Mouse (Mus musculus) spleen, postnatal 36 days (tissue): ENCODE results near the gene Hemgn.

Experiments
- DNase-seq, 2 experiments: peaks; one replicate each; pipeline ENCODE4 v3.0.0; 2022; ENCODE audit warnings: low spot score in 2 of 2, mixed read lengths in 1 of 2

Hemgn gene

DNA sequence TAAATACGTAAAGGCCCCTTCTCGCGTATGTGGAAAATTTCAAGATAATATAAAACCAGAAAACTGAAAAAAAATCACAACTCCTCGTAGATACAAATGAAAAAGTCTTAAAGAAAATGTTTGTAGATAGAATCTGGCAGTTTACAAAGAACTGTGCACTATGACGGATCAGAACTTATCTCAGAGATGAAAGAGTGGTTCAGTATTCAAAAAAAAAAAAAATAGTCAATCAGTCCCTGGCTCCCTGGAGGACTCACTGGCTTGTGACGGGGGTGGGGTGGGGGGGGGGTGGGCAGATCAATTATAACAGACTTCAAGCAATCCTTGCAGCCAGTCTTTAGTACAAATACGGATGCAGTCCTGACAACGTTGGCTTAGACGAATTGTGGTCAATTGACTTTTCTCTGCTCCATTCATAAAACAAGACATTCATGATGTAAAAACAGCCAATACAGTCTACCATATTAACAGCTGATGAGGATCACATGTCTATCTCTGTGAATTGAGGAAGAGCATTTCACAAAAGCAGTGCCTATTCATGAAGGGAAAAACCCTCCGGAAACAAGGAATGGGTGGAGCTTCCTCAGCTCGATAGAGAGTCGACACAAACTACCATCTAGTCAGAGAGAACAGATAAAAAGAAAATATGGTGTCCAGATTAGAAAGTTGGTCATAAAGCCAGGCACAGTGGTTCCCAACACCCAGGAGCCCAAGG is 53.6 kb downstream of the Hemgn start:
- peak in 1 of 2 experiments; percentile 36 for DNase-seq

DNA sequence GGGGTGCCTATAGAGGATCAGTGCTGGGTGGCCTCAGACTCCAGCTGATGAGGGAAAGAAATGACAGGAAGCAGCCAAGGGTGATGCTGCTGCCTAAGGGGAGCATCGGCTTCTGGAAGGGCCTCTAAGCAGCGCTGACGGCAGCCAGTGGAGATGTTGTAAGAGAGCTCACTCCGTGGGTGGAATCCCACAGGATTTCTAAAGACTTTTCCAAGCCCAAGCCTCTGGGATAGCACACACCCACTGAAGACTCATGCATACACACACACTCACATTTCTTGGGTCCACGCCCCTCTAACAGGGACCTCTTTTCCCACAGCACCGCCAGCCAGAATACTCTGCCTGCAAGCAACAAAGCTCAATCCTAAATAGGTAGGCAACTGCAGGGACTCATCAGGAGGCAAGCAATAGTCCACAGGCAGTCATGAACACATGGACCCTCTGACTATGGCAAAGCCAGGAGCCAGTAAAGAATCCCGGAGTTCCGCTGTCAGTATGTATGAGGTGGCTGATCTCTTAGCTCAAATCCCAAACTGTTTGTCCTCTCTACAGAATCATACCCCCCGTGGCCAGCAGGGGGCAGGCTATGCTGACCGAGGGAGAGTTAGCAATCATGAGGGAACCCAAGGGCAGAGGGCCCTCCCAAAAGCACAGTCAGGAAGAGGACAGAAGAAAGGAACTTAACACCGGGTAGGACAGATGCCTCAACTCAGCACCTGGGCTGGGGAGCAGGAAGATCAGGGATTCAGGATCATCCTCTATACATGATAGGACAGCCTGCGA is 56.8 kb downstream of the Hemgn start:
- peak; percentile 25 to 46 for DNase-seq

DNA sequence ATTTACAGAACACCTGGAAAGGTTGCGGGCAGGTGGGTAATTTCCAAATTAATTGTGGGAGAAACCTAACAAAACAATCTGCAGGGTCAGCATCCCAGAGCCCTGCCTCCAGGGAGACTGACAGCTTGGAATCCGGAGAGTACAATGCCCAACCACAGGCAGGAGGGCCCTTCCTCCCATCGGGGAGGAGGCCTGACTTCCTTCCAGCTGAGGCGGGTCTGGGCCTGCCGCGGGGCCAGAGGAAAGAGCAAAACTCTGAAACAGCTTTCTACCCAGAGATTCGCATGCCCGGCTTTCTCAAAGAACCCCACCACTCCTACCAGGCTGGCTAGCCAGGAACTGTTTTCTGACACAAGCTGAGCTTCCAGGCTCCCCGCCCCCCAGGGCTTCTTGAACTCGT is 60.3 kb downstream of the Hemgn start:
- DNase-seq, result no peak

GRCm38 (mm10) chr4:46349530-46349929 is 63.8 kb downstream of the Hemgn start:
- no peak for DNase-seq

DNA sequence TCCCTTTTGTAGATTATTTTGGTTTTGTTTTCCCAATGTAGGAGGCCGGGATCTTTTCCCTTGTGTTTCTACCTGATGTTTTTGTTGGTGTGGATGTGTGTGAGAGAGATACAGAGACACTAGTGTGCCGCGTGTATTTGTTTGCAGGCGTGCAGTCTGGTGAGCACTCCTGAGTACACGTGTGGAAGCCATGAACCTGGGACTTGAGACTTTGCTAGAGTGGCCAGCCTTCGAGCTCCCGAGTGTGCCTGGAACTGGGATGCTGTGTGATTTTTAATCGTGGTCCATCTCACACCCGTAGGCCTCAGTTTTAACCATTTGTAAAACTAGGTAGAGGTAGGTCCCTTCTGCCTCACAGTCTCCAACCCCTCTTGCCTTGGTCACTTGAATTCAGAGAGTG is 64.4 kb downstream of the Hemgn start:
- DNase-seq, result no peak

DNA sequence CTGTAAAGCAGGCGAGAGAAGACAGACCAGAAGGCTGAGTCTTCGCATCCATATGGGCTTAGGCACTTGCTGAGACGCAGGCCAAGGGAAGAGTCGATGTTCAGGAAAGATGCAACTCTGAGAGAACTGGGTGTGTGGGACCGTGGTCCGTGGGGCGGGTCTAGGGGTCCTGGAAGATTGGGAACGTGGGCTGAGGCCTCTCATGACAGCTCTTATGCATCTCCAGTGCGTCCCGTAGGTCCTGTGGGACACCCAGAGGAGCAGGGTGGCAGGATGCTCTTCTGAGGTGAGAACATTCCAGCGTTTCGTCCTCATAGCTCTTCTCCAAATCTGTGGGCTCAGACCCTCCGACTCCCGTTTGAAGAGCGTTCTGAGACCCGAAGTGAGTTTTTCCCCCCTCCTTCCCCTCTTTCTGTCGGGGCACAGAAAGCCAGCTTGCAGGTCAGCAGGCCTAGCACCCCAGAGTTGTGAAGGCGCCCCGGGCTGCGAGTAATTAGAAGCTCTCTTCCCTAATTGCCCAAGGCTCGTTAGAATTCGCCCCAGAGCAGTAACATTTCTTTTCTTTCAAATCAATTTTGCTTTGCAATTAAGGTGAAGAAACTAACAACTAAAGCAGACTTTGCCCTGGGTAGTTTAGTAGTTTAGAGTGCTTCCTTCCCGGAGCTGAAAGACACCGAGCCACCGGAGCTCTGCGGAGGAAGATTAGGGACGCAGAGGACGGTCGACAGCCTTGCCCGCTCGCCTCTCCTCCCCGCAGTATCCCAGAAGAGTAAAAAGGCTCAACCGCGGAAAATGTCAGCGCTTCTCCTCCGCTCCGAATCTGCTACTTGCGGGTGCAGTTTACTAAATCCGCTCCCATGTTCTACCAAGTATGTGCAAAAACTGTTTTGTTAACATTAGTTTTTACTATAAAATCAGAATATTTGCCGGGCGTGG is 65.5 kb downstream of the Hemgn start:
- no peak for DNase-seq

DNA sequence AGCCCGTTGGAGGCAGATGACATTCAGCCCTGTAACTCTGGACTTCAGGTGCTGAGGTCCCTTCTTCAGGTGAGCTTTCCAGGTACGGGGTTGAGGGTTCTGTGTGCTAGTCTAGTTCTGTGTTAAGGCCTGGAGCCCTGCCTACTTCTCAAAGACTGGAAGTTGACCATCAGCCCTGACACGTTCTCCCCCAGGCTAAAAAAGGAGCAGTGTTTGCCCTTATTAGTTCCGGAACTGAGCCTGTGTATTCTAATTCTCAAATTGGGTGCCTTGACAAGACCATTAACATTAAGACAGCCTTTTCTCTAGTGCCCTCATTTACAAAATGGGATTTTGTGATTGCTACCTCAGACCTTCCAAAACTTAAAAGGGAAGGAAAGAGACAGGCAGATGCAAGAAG is 66.2 kb downstream of the Hemgn start:
- DNase-seq, result no peak

DNA sequence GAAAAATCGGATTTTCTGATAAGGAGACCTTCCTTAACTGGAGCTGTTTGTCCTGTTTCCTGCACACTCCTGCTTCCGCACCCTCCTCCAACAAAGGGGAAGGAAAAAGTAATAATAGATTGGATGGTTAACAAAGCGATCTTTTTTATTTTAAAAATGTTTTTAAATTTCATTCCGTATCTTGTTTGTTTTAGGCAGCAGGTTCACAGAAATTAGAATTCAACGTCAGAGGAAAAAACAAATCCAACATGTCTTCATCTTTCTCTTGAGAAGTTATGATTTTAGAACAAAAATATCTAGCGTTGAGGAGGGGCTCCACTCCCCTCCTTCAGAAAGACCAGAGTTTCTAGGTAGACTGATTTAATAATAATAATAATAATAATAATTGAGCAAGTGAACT is 67.1 kb downstream of the Hemgn start:
- no peak for DNase-seq

- no peak for DNase-seq
Measured at GRCm38 (mm10) chr4:46345773-46346100, 67.6 kb downstream of the Hemgn start.

GRCm38 (mm10) chr4:46345056-46345772 is 68.1 kb downstream of the Hemgn start:
- no peak for DNase-seq

DNA sequence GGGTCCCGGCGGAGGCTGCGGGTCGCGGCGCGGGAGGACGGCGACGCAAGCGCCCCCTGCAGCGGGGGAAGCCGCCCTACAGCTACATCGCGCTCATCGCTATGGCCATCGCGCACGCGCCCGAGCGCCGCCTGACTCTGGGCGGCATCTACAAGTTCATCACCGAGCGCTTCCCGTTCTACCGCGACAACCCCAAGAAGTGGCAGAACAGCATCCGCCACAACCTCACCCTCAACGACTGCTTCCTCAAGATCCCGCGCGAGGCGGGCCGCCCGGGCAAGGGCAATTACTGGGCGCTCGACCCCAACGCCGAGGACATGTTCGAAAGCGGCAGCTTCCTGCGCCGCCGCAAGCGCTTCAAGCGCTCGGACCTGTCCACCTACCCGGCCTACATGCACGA is 69.0 kb downstream of the Hemgn start:
- DNase-seq, result peak; percentile 17
